Mouse (Mus musculus): ENCODE measurements around the gene Car5a.

DNA sequence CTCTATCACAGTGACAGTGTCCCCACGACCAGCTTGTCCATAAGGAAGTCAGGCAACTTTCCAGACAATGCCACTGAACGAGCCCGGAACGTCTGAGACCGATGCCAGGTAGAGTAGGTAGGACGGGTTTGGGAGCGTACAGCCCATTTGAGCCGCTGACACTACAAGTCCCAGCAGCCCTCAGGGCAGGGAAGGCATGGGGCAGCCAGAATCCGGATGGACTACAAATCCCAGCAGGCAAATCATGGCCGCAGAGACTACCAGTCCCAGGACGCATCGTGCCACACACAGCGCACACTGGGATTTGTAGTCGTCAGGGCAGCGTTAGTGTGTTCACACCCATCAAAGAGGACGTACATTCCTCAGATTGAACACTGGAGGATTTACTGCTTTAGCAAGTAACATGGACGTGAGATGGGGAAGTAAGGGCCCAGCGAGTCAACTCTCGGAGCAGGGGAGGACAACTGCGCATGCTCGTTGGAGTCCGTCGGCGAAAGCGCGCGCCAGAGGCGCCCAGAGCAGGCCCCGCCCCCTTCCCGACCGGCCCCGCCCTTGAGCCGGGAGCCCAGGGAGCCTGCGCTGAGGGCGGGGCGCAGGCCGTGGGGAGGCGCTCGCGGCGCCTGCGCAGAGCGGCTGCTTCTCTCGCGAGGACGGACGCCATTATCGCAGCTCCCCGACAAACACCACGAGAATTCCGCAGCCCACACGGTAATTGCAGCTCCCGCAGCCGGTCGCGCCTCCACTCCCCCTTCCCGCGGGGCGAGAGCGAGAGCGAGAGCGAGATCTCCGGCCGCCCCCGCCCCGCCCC, 5.4 kb upstream of the Car5a start:
- TF ChIP-seq POLR2A (IDR thresholded peaks at IDR 0.05; ENCODE audit: insufficient read depth, low read depth, low read length) (peak; percentile 74; the same call in 1 of the 2 replicates), CTCF (IDR thresholded peaks at IDR 0.05) (0 out of 2 replicates have a peak, but pooled peaks have one; percentile 4)

Data from heart, adult 2 months (tissue).